Mouse (Mus musculus): ENCODE data around the gene Mfsd12.

GRCm38 (mm10) chr10:81334324-81334723 lies 23.0 kb upstream of the Mfsd12 start:
- TF ChIP-seq CTCF (conservative IDR thresholded peaks at IDR 0.05; ENCODE audit: insufficient read depth, insufficient read length, low read depth, low read length) (no peak), POLR2A (IDR thresholded peaks at IDR 0.05; ENCODE audit: low read depth, low read length) (no peak)

Data from kidney, adult 2 months (tissue).